Mouse (Mus musculus) CD4-positive naive resting alpha-beta T cell, adult 76 days (primary cell): ENCODE measurements around the gene Epn2. TPM values are rescaled to one million over a fixed set of nuclear protein-coding genes. Genes with fewer than 3 reads are reported as not detected.

Experiments used
- total RNA-seq: library from RNA; stranded (reverse); gene quantifications from one replicate; pipeline ENCODE4 v1.2.4, GENCODE M21; 2023

Gene Epn2
- 0.41 TPM for total RNA-seq

DNA sequence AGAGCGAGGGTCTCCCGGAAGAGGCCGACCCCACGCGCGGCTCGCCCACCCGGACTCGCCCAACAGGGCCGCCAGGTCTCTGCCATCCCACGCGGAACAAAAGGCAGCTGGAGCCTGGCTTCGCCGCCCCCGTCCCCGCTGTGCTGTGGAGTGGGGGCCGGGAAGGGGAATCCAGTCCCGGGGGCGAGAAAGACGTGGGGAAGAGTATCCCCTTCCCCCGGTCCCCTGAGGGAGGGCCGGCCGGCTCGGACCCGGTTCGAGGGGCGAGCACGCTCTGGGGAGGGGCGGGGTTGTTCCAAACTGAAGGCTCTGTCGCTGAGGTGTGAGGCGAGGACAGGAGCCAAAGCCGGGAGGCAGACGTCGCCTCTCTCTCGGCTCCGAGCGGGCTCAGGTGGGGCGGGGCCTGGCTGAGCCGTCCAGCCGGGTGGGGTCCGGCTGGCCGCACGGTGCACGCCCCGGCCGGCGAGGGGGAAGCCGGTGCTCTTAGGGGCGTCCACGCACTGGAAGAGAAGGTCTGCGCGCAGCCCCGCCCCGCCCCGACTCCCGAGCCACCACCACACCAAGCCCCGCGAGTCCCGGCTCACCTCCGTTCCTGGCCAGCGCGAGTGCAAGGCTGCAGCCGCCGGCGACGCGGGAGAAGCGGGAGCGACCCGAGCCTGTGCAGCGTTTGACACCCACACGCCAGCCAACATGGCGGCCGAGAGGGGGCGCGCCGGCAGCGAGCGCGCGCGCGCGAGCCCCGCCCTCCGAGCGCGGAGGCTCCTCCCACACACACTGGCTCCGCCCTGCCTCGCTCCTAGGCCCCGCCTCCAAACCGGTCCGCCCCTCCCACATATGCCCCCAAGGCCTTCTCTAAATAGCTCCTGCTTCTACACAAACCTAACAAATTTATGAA, at the start of gene Epn2:
Epn2 (minus strand) TSS at position 705 of the 895 bp plus-strand sequence.

DNA sequence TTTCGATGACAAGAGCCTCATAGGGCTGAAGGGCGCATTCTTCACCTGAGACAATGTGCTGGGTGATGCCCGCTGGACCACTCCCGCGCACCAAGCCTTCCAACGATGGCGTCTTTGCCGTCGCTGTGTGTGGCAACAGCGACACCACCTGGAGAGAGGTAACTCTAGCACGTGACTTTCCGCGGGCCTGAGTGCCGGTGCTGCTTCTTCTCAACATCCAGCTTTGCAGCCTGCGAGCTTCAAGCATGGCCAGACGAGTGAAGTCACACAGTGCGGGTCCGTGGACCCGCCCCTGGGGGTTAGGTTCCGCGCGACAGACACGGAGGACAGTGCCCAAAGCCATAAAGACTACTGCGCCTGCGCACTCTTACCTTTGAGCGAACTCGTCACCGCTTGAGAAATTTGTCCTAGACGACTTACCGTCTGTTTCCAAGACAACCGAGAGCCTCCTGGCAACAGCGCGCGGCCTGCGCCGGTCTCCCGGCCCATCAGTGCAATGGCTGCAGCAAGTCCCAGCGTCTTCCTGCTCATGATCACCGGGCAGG, 74.7 kb downstream of the Epn2 start, which contains the start of gene B9d1:
B9d1 (plus strand) TSS at position 432 of the 545 bp plus-strand sequence.

DNA sequence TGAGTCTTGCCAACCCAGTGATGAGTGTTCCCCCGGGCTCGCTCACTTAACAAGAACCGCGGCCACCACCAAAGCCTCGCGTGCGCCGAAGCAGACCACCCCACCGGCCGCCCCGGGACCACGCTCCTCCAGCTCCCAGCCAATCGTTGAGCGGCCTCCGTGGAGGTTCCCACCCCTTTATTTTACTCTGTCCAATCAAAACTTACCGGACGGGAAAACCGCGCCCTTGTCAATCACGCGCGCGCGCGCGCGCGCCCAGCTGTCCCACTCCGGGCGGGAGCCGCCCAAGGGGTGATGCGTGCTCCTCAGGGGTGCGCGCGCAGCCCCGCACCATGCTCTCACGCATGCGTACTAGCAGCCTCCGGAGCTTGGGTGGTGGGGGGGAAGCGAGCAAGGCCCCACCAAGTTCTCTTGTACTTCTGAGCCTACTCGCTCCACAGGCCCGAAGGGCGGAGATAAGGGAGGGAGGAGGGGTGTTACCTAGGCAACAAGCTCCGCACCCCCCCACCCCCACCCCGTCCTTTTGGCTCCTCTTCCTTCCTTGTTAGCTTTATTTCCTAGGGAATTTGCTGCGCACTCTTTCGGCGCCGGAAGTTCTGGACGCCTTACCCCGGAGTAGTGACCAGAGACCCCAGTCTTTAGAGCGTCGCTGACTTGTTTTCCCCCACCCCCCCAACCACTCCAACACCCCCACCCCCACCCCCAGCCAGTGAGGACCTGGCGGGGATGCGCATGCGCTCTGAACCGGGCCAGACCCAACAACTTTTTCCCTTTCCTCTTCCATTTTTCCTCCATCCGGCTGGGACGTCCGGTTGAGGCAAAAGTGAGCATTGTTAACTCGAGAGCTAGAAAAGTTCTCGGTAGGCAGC, 85.1 kb downstream of the Epn2 start, which contains the start of gene Mapk7:
Mapk7 (minus strand) TSS at position 278 of the 869 bp plus-strand sequence.

DNA sequence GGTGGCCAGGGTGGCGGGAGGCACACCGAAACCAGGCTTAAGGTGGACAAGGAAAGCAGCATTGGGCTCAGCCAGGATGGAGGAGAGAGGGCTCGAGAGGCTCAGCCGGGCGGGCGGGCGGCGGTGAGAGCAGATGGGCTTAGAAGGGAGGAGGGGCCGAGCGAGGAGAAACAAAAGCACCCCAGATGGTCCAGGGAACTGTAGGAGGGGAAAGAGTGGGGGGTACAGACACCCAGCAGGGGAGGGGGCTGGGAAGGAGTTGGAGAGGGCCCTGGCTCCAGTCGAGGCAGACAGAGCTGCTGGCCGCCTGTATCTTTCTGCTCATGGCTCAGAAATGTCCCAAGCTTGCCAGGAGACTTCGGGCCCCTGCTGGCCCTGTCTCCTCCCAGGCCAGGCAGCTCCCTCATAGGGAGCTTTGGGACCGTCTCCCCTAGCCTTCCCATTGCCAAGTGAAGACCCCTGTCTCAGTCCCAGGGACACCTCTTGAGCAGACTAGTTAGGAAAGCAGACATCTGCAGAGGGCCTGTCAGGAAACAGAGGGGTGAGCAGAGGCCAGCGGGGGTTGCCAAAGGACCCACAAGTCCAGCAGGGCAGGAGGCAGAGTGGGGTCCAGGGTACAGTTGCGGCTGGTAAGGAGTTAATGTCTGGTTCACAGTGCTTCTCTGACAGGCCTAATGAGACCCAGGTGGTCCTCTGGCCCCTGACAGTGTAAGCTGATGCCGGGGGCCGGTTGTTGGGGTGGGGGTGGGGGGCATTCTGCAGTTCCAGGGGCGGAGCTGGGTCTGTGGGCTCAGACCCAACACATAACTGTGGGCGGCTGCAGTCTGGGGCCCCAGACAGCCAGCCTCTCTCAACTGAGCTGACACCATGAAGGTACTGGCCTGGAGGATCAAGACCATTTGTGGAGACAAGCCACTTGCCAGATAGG, 94.6 kb downstream of the Epn2 start, which contains the start of gene Mfap4:
Mfap4 (plus strand) TSS at position 819 of the 928 bp plus-strand sequence.

Other genes with a start within 250 kb of the Epn2 start
- gene Slc47a2, start 236.8 kb downstream of the Epn2 start, total RNA-seq, result not detected
- gene Slc47a1, start 201.3 kb downstream of the Epn2 start, total RNA-seq, result not detected
- not detected for gene Rnf112, start 125.6 kb downstream of the Epn2 start, total RNA-seq
- not detected for gene Mfap4, start 94.3 kb downstream of the Epn2 start, total RNA-seq
- 14.8 TPM for gene Mapk7, start 85.3 kb downstream of the Epn2 start, total RNA-seq
- not detected for gene B9d1, start 74.5 kb downstream of the Epn2 start, total RNA-seq
- gene Grap, start 73.6 kb upstream of the Epn2 start, total RNA-seq, result 175 TPM
- gene Fam83g, start 104.4 kb upstream of the Epn2 start, total RNA-seq, result 1.8 TPM
- not detected for gene Slc5a10, start 141.1 kb upstream of the Epn2 start, total RNA-seq
- gene Prpsap2, start 182.4 kb upstream of the Epn2 start, total RNA-seq, result 34.9 TPM